Mouse (Mus musculus): Measurements from ENCODE around the gene Mrps18b. TPM values are rescaled to one million over a fixed set of nuclear protein-coding genes. Genes with fewer than 3 reads are reported as not detected.

Gene Mrps18b
- polyA plus RNA-seq, 1 experiment = 117 TPM

DNA sequence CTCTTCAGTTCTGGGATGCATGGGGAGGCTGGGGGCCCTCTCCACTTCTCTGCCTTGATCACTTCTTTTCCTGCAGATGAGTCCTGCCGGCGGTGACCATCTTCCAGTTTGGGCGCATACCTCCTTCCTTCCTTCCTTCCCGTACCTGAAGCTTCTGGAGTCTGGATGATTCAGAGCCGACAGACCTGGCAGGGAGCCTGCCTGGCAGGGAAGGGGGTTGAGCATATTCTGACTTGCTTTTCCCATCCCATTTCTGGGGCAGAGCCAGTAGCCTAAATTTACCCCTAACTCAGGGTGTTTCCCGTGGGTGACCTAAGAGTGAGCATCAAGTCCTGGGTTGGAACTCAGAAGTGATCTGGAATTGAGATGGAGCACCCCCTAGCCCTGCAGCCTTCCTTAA, 41.5 kb downstream of the Mrps18b start:
- Histone ChIP-seq H3K4me3 (ENCODE audit: low read depth, low read length) (no peak overlapping the region), H3K4me1 (ENCODE audit: control insufficient read depth, insufficient read depth, low read length) (peaks cover 2% of the 10 kb centered on the region), H3K36me3 (ENCODE audit: control insufficient read depth, insufficient read depth, low read length, poor library complexity, severe bottlenecking) (0 out of 2 replicates have a peak, but pooled peaks cover 3% of the 10 kb centered on the region), H3K27me3 (ENCODE audit: control insufficient read depth, insufficient read depth, low read length, poor library complexity, severe bottlenecking) (no peaks in the 10 kb centered on the region), H3K9me3 (replicated peaks; ENCODE audit: control insufficient read depth, insufficient read depth, low read length, poor library complexity, severe bottlenecking) (no peaks in the 10 kb centered on the region), H3K27ac (ENCODE audit: insufficient read depth, low read length) (no peak overlapping the region), H3K9ac (ENCODE audit: low read depth, poor library complexity, severe bottlenecking) (no peak overlapping the region)
- TF ChIP-seq POLR2A (IDR thresholded peaks at IDR 0.05; ENCODE audit: insufficient read depth, low read length) (no peak), CTCF (IDR thresholded peaks at IDR 0.05; ENCODE audit: low read depth, low read length) (no peak), EP300 (IDR thresholded peaks at IDR 0.05; ENCODE audit: insufficient read depth, low read depth, low read length) (no peak)

GRCm38 (mm10) chr17:35873774-35874519, 42.2 kb downstream of the Mrps18b start:
- Histone ChIP-seq H3K4me1 (ENCODE audit: control insufficient read depth, insufficient read depth, low read length) (peaks cover 2% of the 10 kb centered on the region), H3K9ac (ENCODE audit: low read depth, poor library complexity, severe bottlenecking) (peak overlapping the region; percentile 2; the same call in 1 of the 2 replicates), H3K9me3 (replicated peaks; ENCODE audit: control insufficient read depth, insufficient read depth, low read length, poor library complexity, severe bottlenecking) (no peaks in the 10 kb centered on the region), H3K4me3 (ENCODE audit: low read depth, low read length) (no peak overlapping the region), H3K27ac (ENCODE audit: insufficient read depth, low read length) (no peak overlapping the region), H3K27me3 (ENCODE audit: control insufficient read depth, insufficient read depth, low read length, poor library complexity, severe bottlenecking) (no peaks in the 10 kb centered on the region), H3K36me3 (ENCODE audit: control insufficient read depth, insufficient read depth, low read length, poor library complexity, severe bottlenecking) (0 out of 2 replicates have a peak, but pooled peaks cover 3% of the 10 kb centered on the region)
- TF ChIP-seq EP300 (IDR thresholded peaks at IDR 0.05; ENCODE audit: insufficient read depth, low read depth, low read length) (no peak), CTCF (IDR thresholded peaks at IDR 0.05; ENCODE audit: low read depth, low read length) (peak; percentile 90)

- Histone ChIP-seq H3K36me3 (ENCODE audit: control insufficient read depth, insufficient read depth, low read length, poor library complexity, severe bottlenecking) (0 out of 2 replicates have a peak, but pooled peaks cover 3% of the 10 kb centered on the region), H3K9ac (ENCODE audit: low read depth, poor library complexity, severe bottlenecking) (0 out of 2 replicates have a peak overlapping the region, but pooled peaks have one; percentile 20), H3K9me3 (replicated peaks; ENCODE audit: control insufficient read depth, insufficient read depth, low read length, poor library complexity, severe bottlenecking) (no peaks in the 10 kb centered on the region), H3K27me3 (ENCODE audit: control insufficient read depth, insufficient read depth, low read length, poor library complexity, severe bottlenecking) (no peaks in the 10 kb centered on the region), H3K4me1 (ENCODE audit: control insufficient read depth, insufficient read depth, low read length) (peaks cover 2% of the 10 kb centered on the region), H3K4me3 (ENCODE audit: low read depth, low read length) (0 out of 2 replicates have a peak overlapping the region, but pooled peaks have one; percentile 31), H3K27ac (ENCODE audit: insufficient read depth, low read length) (peak overlapping the region; percentile 77)
- TF ChIP-seq POLR2A (IDR thresholded peaks at IDR 0.05; ENCODE audit: insufficient read depth, low read length) (no peak), CTCF (IDR thresholded peaks at IDR 0.05; ENCODE audit: low read depth, low read length) (peak; percentile 42), EP300 (IDR thresholded peaks at IDR 0.05; ENCODE audit: insufficient read depth, low read depth, low read length) (no peak)
Measured at GRCm38 (mm10) chr17:35870884-35871696, 45.1 kb downstream of the Mrps18b start.

GRCm38 (mm10) chr17:35870151-35870883, 45.9 kb downstream of the Mrps18b start:
- Histone ChIP-seq H3K4me1 (ENCODE audit: control insufficient read depth, insufficient read depth, low read length) (peaks cover 2% of the 10 kb centered on the region), H3K36me3 (ENCODE audit: control insufficient read depth, insufficient read depth, low read length, poor library complexity, severe bottlenecking) (0 out of 2 replicates have a peak, but pooled peaks cover 3% of the 10 kb centered on the region), H3K27ac (ENCODE audit: insufficient read depth, low read length) (peak overlapping the region; percentile 94), H3K27me3 (ENCODE audit: control insufficient read depth, insufficient read depth, low read length, poor library complexity, severe bottlenecking) (no peaks in the 10 kb centered on the region), H3K9me3 (replicated peaks; ENCODE audit: control insufficient read depth, insufficient read depth, low read length, poor library complexity, severe bottlenecking) (no peaks in the 10 kb centered on the region), H3K9ac (ENCODE audit: low read depth, poor library complexity, severe bottlenecking) (peak overlapping the region; percentile 20; the same call in 1 of the 2 replicates), H3K4me3 (ENCODE audit: low read depth, low read length) (peak overlapping the region; percentile 31)
- TF ChIP-seq CTCF (IDR thresholded peaks at IDR 0.05; ENCODE audit: low read depth, low read length) = no peak
- TF ChIP-seq EP300 (IDR thresholded peaks at IDR 0.05; ENCODE audit: insufficient read depth, low read depth, low read length) = no peak
- TF ChIP-seq POLR2A (IDR thresholded peaks at IDR 0.05; ENCODE audit: insufficient read depth, low read length) = no peak

- Histone ChIP-seq H3K9ac (ENCODE audit: low read depth, poor library complexity, severe bottlenecking) (peak overlapping the region; percentile 82; the same call in 1 of the 2 replicates), H3K27ac (ENCODE audit: insufficient read depth, low read length) (peak overlapping the region; percentile 94), H3K4me1 (ENCODE audit: control insufficient read depth, insufficient read depth, low read length) (peaks cover 2% of the 10 kb centered on the region), H3K9me3 (replicated peaks; ENCODE audit: control insufficient read depth, insufficient read depth, low read length, poor library complexity, severe bottlenecking) (no peaks in the 10 kb centered on the region), H3K36me3 (ENCODE audit: control insufficient read depth, insufficient read depth, low read length, poor library complexity, severe bottlenecking) (0 out of 2 replicates have a peak, but pooled peaks cover 1% of the 10 kb centered on the region), H3K27me3 (ENCODE audit: control insufficient read depth, insufficient read depth, low read length, poor library complexity, severe bottlenecking) (no peaks in the 10 kb centered on the region), H3K4me3 (ENCODE audit: low read depth, low read length) (peak overlapping the region; percentile 67)
- TF ChIP-seq EP300 (IDR thresholded peaks at IDR 0.05; ENCODE audit: insufficient read depth, low read depth, low read length) (peak; percentile 85), CTCF (IDR thresholded peaks at IDR 0.05; ENCODE audit: low read depth, low read length) (no peak)
Measured at GRCm38 (mm10) chr17:35869346-35870067, 46.7 kb downstream of the Mrps18b start.
